Mouse (Mus musculus) urinary bladder, postnatal 36 days (tissue): Measurements from ENCODE around the gene Pank2.
"Not testable (repeated sequence)": the region's sequence is repeated elsewhere in the genome, so short reads cannot be mapped to it uniquely, and the experiment has no call there.

Experiments
- DNase-seq, 2 experiments: peaks; one replicate each; pipeline ENCODE4 v3.0.0; 2022; ENCODE audit warnings: low spot score in 2 of 2, mixed read lengths in 1 of 2

The Pank2 gene

GRCm38 (mm10) chr2:131260544-131261307 is 1.6 kb upstream of the Pank2 start:
- no peak for DNase-seq

GRCm38 (mm10) chr2:131261481-131262212 is 648 bp upstream of the Pank2 start:
- no peak for DNase-seq

- no peak for DNase-seq
Observed at GRCm38 (mm10) chr2:131262680-131263670, 680 bp downstream of the Pank2 start.

- no peak for DNase-seq
Observed at GRCm38 (mm10) chr2:131264027-131264426, 1.7 kb downstream of the Pank2 start.

- DNase-seq, result no peak
Observed at GRCm38 (mm10) chr2:131265056-131265455, 2.8 kb downstream of the Pank2 start.

GRCm38 (mm10) chr2:131275493-131275892 is 13.2 kb downstream of the Pank2 start:
- no peak for DNase-seq

GRCm38 (mm10) chr2:131276722-131277121 is 14.4 kb downstream of the Pank2 start:
- no peak for DNase-seq

GRCm38 (mm10) chr2:131281596-131281995 is 19.3 kb downstream of the Pank2 start:
- DNase-seq, result no peak

- no peak for DNase-seq
Observed at GRCm38 (mm10) chr2:131286276-131286675, 24.0 kb downstream of the Pank2 start.

GRCm38 (mm10) chr2:131290669-131291068 is 28.4 kb downstream of the Pank2 start:
- no peak for DNase-seq

GRCm38 (mm10) chr2:131296746-131297261 is 34.5 kb downstream of the Pank2 start:
- DNase-seq, result no peak

GRCm38 (mm10) chr2:131298674-131299073 is 36.4 kb downstream of the Pank2 start:
- DNase-seq, result not testable (repeated sequence)

- DNase-seq, result peak in 1 of 2 experiments; percentile 17
Observed at GRCm38 (mm10) chr2:131300485-131300884, 38.2 kb downstream of the Pank2 start.

- peak in 1 of 2 experiments; percentile 6 for DNase-seq
Observed at GRCm38 (mm10) chr2:131301635-131302034, 39.3 kb downstream of the Pank2 start.

- DNase-seq, result no peak
Observed at GRCm38 (mm10) chr2:131304497-131304896, 42.2 kb downstream of the Pank2 start.

GRCm38 (mm10) chr2:131305226-131305625 is 42.9 kb downstream of the Pank2 start:
- not testable (repeated sequence) for DNase-seq

- DNase-seq, result no peak
Observed at GRCm38 (mm10) chr2:131307391-131307790, 45.1 kb downstream of the Pank2 start.

GRCm38 (mm10) chr2:131307822-131308221 is 45.5 kb downstream of the Pank2 start:
- peak in 1 of 2 experiments; percentile 38 for DNase-seq

GRCm38 (mm10) chr2:131309296-131309695 is 47.0 kb downstream of the Pank2 start:
- peak in 1 of 2 experiments; percentile 11 for DNase-seq

GRCm38 (mm10) chr2:131316167-131316566 is 53.9 kb downstream of the Pank2 start:
- DNase-seq, result no peak

- DNase-seq, result no peak
Observed at GRCm38 (mm10) chr2:131319401-131319800, 57.1 kb downstream of the Pank2 start.
